Mouse (Mus musculus) limb, embryonic 13.5 days (tissue): ENCODE measurements around the gene Pdcd1lg2. TPM values are rescaled to one million over a fixed set of nuclear protein-coding genes. Genes with fewer than 3 reads are reported as not detected.
A peak's percentile ranks its signal among the peaks of the same experiment; 100 is the strongest.

Experiments used
- ATAC-seq: fragments of 200-750 bp; cut with Nextera tagmentation; 2 replicates; pipeline ENCODE4 v1.8.0; 2017; ENCODE audit warnings: low read depth, moderate number of reproducible peaks, moderate TSS enrichment; ENCODE audit not compliant: low FRiP score
- H3K27ac ChIP-seq: fragments of 300-500 bp; sonication (generic); 2 replicates; pipeline ENCODE4 v1.5.1; 2015; ENCODE audit warnings: inconsistent platforms, mild to moderate bottlenecking, moderate library complexity
- H3K27me3 ChIP-seq: fragments of 300-500 bp; sonication (generic); 2 replicates; pipeline ENCODE4 v1.6.1; 2015; ENCODE audit warnings: mild to moderate bottlenecking, inconsistent platforms
- H3K36me3 ChIP-seq: fragments of 300-500 bp; sonication (generic); 2 replicates; pipeline ENCODE4 v1.6.1; 2015; ENCODE audit warnings: inconsistent platforms, mild to moderate bottlenecking, moderate library complexity
- H3K4me1 ChIP-seq: fragments of 300-500 bp; sonication (generic); 2 replicates; pipeline ENCODE4 v1.6.1; 2015; ENCODE audit warnings: inconsistent platforms
- H3K4me2 ChIP-seq: fragments of 300-500 bp; sonication (generic); replicated peaks from 2 replicates; pipeline ENCODE4 v1.6.1; 2015; ENCODE audit warnings: inconsistent platforms, mild to moderate bottlenecking, moderate library complexity
- H3K4me3 ChIP-seq: fragments of 300-500 bp; sonication (generic); 2 replicates; pipeline ENCODE4 v1.5.1; 2015; ENCODE audit warnings: moderate library complexity, mild to moderate bottlenecking, inconsistent platforms
- H3K9ac ChIP-seq: fragments of 300-500 bp; sonication (generic); 2 replicates; pipeline ENCODE4 v1.6.1; 2015; ENCODE audit warnings: mild to moderate bottlenecking, inconsistent platforms
- H3K9me3 ChIP-seq: fragments of 300-500 bp; sonication (generic); 2 replicates; pipeline ENCODE4 v1.6.1; 2016; ENCODE audit warnings: inconsistent platforms
- WGBS: fragments of 180-500 bp; shearing (Covaris S2); methylation state at CpG from one replicate; pipeline ENCODE4 v1.1.7; 2015; 5-methylcytosine and 5-hydroxymethylcytosine counted together
- polyA plus RNA-seq: library from polyadenylated mRNA; unstranded; fragments of >200 nt; fragmentation: Nextera tagmentation; extraction: Ambion mirVana; gene quantifications from 2 replicates; pipeline ENCODE4 v1.2.1, GENCODE M21; 2015

Pdcd1lg2 gene
- polyA plus RNA-seq, 1 experiment from 2014 or later: not detected

DNA sequence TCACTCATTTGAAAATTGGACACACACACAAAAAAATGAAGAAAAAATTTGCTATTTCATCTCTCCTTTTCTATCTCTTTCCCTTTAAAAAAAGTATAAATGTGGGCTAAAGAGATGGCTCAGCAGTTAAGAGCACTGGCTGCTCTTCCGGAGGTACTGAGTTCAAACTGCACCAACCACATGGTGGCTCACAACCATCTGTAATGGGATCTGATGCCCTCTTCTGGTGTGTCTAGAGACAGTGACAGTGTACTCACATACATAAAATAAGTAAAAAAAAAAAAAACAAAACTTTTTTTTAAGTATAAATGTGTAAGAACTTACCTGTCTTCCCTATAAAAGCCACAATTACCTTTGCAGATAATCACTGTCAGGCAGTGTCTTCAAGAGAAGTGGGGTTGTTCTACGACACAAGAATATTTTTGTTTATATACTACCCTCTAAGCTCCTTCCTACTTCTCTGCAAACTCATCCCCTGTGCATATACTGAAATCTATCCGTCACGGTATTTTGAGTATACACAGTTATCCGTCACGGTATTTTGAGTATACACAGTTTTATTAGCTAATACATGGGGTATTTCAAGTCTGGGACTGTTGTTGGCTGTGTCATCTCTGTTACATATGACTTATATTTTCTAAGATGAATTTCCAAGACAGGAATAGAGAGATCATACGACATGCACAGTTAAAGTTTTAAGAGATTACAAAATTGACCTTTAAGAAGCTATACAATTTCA, 40.0 kb upstream of the Pdcd1lg2 start:
- ATAC-seq: no peak

DNA sequence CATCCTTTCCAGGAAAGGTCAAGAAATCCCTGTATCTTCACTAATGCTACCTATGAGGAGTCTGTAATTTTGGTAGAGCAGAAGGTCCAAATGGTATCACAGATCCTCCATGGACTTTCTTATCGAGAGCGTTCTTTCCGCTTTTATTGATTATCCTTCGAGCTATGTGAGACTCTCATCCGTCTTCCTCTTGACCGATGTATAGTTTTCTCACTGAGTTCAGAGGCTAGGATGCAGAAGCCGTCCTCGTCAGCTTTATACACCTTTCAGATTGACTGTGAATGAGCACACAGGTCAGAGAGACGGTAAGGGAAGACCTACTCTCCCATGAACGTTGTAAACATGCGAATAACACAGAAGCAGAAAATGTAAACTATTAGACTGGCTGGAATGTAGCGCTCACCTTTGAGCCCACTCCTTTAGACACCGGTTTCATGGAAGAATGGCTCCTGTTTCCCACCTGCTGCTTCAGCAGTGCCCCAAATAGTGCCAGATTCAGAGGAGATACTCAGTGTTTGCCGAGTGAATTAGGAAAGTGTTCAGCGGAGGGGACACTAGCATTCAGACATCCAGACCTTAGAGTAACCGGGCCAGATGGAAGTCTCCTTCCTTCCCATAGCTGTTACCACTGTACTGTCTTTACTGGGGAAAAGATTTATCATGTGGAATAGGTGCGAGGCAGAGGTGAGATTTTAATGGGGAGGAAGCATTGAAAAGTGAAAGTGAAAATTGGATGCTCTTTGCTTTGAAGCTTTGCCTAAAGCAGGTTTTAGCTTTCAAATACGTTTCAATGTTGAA, 39.2 kb upstream of the Pdcd1lg2 start:
- H3K4me3 ChIP-seq: no peak overlapping the region
- 76% methylated on average over 18 of the region's 18 CpGs for WGBS

More for the DNA sequence above, 40.0 kb upstream of the Pdcd1lg2 start:
- Histone ChIP-seq H3K4me2 (no peak overlapping the region), H3K4me3 (no peak overlapping the region), H3K27me3 (no peaks in the 10 kb centered on the region), H3K27ac (no peak overlapping the region), H3K9ac (no peak overlapping the region), H3K9me3 (no peaks in the 10 kb centered on the region), H3K36me3 (no peaks in the 10 kb centered on the region), H3K4me1 (peaks cover 12% of the 10 kb centered on the region; the same call in 1 of the 2 replicates)
- 91% methylated on average over 7 of the region's 7 CpGs for WGBS

DNA sequence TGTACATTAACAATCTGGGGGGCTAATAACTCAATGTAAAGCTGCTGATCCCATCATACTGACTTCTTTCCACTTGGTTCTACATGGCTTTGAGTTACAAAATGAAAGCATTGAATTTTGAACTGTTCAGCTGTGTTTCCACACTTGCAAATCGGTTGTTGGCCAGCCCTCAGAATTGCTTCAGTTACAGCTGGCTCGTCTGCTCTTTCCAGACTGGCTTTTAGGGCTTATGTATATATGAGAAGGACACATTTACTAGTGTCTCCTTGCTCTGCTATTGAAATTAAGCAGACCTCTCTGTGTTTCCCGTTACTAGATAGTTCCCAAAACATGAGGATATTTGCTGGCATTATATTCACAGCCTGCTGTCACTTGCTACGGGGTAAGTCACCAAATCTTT, 38.6 kb upstream of the Pdcd1lg2 start:
- Histone ChIP-seq H3K36me3 (no peaks in the 10 kb centered on the region), H3K4me3 (no peak overlapping the region), H3K4me2 (peak overlapping the region; percentile 35), H3K27ac (no peak overlapping the region), H3K9ac (no peak overlapping the region), H3K9me3 (no peaks in the 10 kb centered on the region), H3K4me1 (peaks cover 8% of the 10 kb centered on the region; the same call in 1 of the 2 replicates), H3K27me3 (no peaks in the 10 kb centered on the region)
- 0 out of 2 replicates have a peak, but pooled peaks have one; percentile 40 for ATAC-seq
- WGBS: 50% methylated on average over 4 of the region's 4 CpGs

More for the DNA sequence above, 39.2 kb upstream of the Pdcd1lg2 start:
- no peak overlapping the region for H3K9ac ChIP-seq
- no peaks in the 10 kb centered on the region for H3K9me3 ChIP-seq
- H3K27ac ChIP-seq: no peak overlapping the region
- no peaks in the 10 kb centered on the region for H3K27me3 ChIP-seq
- no peak for ATAC-seq
- H3K4me1 ChIP-seq: peaks cover 12% of the 10 kb centered on the region; the same call in 1 of the 2 replicates
- H3K4me2 ChIP-seq: peak overlapping the region; percentile 35
- H3K36me3 ChIP-seq: no peaks in the 10 kb centered on the region

DNA sequence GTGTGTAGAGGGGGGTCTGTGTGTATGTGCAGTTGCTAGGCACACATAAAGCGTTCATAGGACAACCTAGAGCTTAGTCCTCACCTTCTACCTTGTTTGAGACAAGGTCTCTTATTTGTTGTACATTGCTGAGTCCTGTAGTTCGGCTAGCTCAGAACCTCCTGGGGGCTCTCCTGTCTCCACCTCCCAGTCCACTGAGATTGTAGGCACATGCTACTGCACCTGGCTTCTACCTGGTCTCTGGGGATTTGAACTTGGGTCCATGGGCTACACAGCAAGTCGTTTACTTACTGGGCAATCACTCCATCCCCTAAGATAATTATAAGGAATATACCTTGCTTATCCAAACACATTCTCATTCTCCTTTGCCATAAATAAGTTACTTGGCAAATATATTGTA, 38.1 kb upstream of the Pdcd1lg2 start:
- no peak overlapping the region for H3K4me3 ChIP-seq
- H3K4me2 ChIP-seq: no peak overlapping the region
- WGBS: 76% methylated on average over 3 of the region's 3 CpGs
- no peak overlapping the region for H3K9ac ChIP-seq
- H3K4me1 ChIP-seq: peaks cover 8% of the 10 kb centered on the region; the same call in 1 of the 2 replicates
- H3K27ac ChIP-seq: no peak overlapping the region
- no peaks in the 10 kb centered on the region for H3K27me3 ChIP-seq
- no peaks in the 10 kb centered on the region for H3K36me3 ChIP-seq
- ATAC-seq: no peak
- no peaks in the 10 kb centered on the region for H3K9me3 ChIP-seq

DNA sequence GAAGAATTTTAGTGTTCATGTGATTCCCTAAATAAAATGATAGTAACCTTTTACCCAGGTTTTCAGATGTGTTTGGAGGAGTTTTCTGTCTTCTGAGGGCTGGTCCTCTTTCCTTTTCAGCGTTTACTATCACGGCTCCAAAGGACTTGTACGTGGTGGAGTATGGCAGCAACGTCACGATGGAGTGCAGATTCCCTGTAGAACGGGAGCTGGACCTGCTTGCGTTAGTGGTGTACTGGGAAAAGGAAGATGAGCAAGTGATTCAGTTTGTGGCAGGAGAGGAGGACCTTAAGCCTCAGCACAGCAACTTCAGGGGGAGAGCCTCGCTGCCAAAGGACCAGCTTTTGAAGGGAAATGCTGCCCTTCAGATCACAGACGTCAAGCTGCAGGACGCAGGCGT, 37.3 kb upstream of the Pdcd1lg2 start:
- H3K4me2 ChIP-seq: peak overlapping the region; percentile 39

DNA sequence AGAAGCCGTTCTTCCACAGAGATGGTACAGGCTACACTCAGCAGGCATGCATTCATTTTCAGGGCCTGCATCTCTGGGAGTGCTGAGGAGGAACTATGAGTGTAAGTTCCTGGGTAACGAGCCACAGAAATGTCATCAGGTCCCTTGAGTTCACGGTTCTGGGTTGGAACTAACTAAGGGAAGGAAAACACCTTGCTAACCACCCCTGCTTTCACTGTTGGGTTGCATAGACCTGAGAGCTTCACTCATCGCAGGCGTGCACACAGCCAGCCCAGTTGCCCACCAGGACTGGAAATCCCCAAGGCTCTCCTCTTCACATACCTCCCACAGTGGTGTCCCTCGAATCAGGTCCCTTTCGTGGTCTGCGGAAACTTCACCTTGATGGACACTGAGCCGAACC, 35.8 kb upstream of the Pdcd1lg2 start:
- no peaks in the 10 kb centered on the region for H3K27me3 ChIP-seq
- no peak overlapping the region for H3K9ac ChIP-seq
- H3K9me3 ChIP-seq: no peaks in the 10 kb centered on the region
- H3K4me1 ChIP-seq: 0 out of 2 replicates have a peak, but pooled peaks cover 8% of the 10 kb centered on the region
- 88% methylated on average over 9 of the region's 9 CpGs for WGBS
- no peak overlapping the region for H3K27ac ChIP-seq
- no peaks in the 10 kb centered on the region for H3K36me3 ChIP-seq
- ATAC-seq: no peak
- no peak overlapping the region for H3K4me2 ChIP-seq
- H3K4me3 ChIP-seq: no peak overlapping the region

More for the DNA sequence above, 37.3 kb upstream of the Pdcd1lg2 start:
- H3K27ac ChIP-seq: no peak overlapping the region
- no peaks in the 10 kb centered on the region for H3K36me3 ChIP-seq
- no peaks in the 10 kb centered on the region for H3K9me3 ChIP-seq
- no peak overlapping the region for H3K9ac ChIP-seq
- ATAC-seq: no peak
- H3K4me1 ChIP-seq: 0 out of 2 replicates have a peak, but pooled peaks cover 8% of the 10 kb centered on the region
- no peak overlapping the region; the same call in 1 of the 2 replicates for H3K4me3 ChIP-seq
- no peaks in the 10 kb centered on the region for H3K27me3 ChIP-seq
- WGBS: 30% methylated on average over 11 of the region's 11 CpGs

DNA sequence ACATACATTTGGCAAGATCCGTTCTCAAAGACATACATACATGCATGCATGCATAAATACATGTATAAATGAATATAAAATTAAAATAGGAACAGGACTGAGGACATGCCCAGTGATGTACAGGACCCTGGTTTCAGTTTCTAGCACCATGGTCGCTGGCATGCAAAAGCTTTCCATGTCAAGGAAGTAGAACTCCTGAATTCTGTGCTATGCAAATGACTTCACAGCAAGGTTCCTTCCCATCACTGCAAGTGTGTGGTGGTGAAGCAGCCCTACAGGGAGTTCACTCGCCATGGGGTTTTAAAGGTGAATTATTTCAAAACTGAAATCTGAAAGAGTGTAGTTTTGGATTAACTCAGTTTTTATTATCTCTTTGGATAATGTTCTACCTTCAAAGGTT, 34.3 kb upstream of the Pdcd1lg2 start:
- Histone ChIP-seq H3K9ac (no peak overlapping the region), H3K4me1 (0 out of 2 replicates have a peak, but pooled peaks cover 8% of the 10 kb centered on the region), H3K36me3 (no peaks in the 10 kb centered on the region), H3K4me3 (no peak overlapping the region), H3K9me3 (no peaks in the 10 kb centered on the region), H3K27ac (no peak overlapping the region), H3K4me2 (no peak overlapping the region), H3K27me3 (no peaks in the 10 kb centered on the region)
- 78% methylated on average over 3 of the region's 3 CpGs for WGBS
- ATAC-seq: no peak

DNA sequence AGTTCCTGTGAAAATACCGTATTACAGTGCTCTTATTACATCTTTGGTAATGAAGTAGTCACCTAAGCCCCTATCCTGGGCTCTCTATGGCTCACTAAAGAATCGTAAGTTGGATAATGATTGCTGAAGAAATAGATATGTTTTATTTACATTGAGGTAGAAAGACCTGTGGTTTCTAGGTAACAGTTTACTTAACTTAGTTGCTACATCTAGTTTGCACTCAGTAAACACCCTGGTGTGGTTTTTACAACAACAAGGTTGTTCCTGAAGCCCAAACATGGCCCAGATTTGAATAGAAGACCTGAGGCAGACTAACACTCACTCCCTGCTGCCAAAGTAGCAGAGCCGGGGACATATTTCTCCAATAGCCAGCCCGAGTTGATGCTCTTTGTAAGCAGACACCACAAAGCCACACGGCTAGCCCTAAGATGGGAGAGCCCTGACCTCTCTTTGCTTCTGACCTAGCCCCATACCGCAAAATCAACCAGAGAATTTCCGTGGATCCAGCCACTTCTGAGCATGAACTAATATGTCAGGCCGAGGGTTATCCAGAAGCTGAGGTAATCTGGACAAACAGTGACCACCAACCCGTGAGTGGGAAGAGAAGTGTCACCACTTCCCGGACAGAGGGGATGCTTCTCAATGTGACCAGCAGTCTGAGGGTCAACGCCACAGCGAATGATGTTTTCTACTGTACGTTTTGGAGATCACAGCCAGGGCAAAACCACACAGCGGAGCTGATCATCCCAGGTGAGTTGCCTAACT, 30.7 kb upstream of the Pdcd1lg2 start:
- ATAC-seq: no peak
- Histone ChIP-seq H3K4me1 (no peaks in the 10 kb centered on the region), H3K4me2 (no peak overlapping the region), H3K36me3 (no peaks in the 10 kb centered on the region), H3K9ac (no peak overlapping the region), H3K27me3 (no peaks in the 10 kb centered on the region), H3K27ac (no peak overlapping the region), H3K9me3 (no peaks in the 10 kb centered on the region), H3K4me3 (no peak overlapping the region)
- WGBS: 88% methylated on average over 14 of the region's 14 CpGs

DNA sequence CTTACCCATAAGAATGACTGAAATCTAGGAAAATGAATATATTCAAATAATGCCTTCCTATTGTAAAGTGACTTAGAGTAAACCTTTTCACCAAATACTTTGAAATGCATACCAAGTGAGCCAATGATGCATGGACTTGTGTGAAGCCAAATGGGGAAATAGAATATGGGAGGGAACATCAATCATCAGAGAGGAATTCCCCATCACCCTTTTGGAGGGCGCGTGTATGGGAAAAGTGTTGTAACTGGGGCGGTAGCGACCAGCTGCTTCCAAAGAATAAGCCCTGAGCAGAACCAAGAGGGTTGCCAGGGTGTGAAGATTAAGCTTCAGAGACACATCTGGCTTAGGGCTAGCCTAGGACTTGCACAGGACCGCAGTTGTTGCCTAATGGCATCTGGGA, 27.4 kb upstream of the Pdcd1lg2 start:
- Histone ChIP-seq H3K27ac (no peak overlapping the region), H3K9ac (no peak overlapping the region), H3K36me3 (no peaks in the 10 kb centered on the region), H3K27me3 (no peaks in the 10 kb centered on the region), H3K4me3 (no peak overlapping the region), H3K4me2 (no peak overlapping the region), H3K9me3 (no peaks in the 10 kb centered on the region), H3K4me1 (no peaks in the 10 kb centered on the region)
- ATAC-seq: no peak
- 91% methylated on average over 5 of the region's 5 CpGs for WGBS

DNA sequence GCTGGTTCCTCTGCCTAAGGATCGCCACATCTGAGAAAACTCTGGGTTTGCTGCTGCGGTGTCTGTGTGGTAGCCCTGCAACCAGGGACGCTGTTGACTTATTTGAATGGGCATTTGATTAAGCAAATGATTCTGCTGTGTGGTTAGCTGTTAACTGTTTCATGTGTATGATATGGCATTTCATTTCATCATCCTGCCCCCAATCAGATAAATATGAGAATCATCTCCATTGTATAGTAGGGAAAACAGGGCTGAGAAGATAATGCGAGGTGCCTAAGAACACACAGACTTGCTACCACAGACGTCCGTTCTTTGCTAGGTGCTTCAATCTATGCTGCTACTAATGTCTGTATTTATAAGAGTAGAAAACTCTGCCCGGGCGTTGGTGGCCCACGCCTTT, 26.3 kb upstream of the Pdcd1lg2 start:
- no peak overlapping the region for H3K4me2 ChIP-seq
- no peak overlapping the region for H3K9ac ChIP-seq
- no peak overlapping the region for H3K27ac ChIP-seq
- WGBS: 89% methylated on average over 9 of the region's 9 CpGs
- no peaks in the 10 kb centered on the region for H3K36me3 ChIP-seq
- no peak for ATAC-seq
- no peaks in the 10 kb centered on the region for H3K27me3 ChIP-seq
- no peak overlapping the region for H3K4me3 ChIP-seq
- H3K9me3 ChIP-seq: no peaks in the 10 kb centered on the region
- no peaks in the 10 kb centered on the region for H3K4me1 ChIP-seq

DNA sequence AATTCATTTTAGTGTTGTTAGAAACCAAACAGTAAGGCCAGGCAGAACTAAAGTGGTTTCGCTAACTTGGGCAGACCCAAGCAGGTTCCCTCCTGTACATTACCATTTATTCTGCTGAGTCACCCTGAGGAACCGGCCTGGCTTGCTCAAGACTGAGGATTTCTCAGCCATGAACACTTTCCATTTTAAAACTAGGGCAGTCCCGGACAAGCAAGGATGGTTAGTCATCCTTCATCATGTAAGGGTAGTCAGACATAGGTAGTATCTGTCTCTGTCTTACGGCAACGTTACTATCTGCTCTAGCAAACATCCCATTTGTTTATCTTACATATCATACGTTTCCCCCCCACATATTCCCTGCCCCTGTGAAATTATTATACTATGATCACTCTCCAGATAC, 25.7 kb upstream of the Pdcd1lg2 start:
- Histone ChIP-seq H3K9ac (no peak overlapping the region), H3K27ac (no peak overlapping the region), H3K36me3 (no peaks in the 10 kb centered on the region), H3K4me1 (no peaks in the 10 kb centered on the region), H3K9me3 (no peaks in the 10 kb centered on the region), H3K4me3 (no peak overlapping the region), H3K4me2 (no peak overlapping the region), H3K27me3 (no peaks in the 10 kb centered on the region)
- 84% methylated on average over 6 of the region's 6 CpGs for WGBS
- no peak for ATAC-seq

DNA sequence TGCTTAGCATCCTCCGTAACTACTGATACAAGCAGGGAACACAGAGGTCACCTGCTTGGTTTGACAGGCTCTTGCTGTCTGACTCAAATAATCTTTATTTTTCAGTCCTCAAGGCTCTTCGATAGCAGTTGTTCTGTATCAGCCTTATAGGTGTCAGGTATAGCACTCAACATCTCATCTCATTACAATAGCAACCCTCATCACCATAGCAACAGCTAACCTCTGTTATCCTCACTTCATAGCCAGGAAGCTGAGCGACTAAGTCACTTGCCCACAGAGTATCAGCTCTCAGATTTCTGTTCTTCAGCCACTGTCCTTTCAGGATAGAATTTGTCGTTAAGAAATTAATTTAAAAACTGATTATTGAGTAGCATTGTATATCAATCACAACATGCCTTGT, 24.9 kb upstream of the Pdcd1lg2 start:
- Histone ChIP-seq H3K36me3 (no peaks in the 10 kb centered on the region), H3K4me1 (no peaks in the 10 kb centered on the region), H3K27me3 (no peaks in the 10 kb centered on the region), H3K9me3 (no peaks in the 10 kb centered on the region), H3K9ac (no peak overlapping the region), H3K27ac (no peak overlapping the region), H3K4me3 (no peak overlapping the region), H3K4me2 (no peak overlapping the region)
- whole genome bisulfite sequencing: 84% methylated on average over 4 of the region's 4 CpGs
- ATAC-seq: no peak
